Mouse (Mus musculus): ENCODE measurements around the gene Basp1.

DNA sequence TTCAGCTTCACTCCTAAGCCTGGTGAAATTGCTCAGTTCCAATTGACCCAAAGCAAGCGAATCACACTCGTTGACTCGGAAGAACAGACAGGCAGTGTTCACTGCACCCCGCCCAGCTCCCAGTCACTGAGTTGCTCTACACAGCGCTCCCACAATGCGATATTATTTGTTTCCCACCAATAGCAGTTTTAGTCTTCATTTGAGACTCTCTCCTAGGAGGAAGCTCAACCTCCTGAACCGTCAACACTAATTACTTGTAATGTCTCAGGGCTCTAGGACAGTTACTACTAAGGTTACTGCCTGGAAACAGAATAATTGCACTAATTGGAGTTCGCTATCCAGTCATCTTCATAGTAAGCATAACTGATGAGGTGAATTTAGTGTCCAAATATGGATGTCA, 13.3 kb downstream of the Basp1 start:
- TF ChIP-seq CTCF (IDR thresholded peaks at IDR 0.05; ENCODE audit: borderline replicate concordance, extremely low read depth, insufficient read depth, insufficient read length) (no peak), POLR2A (IDR thresholded peaks at IDR 0.05; ENCODE audit: borderline replicate concordance, extremely low read depth, insufficient read depth, insufficient read length, poor library complexity, severe bottlenecking) (no peak)

Measured in brain, embryonic 14.5 days (tissue).